In the genomic region with DNA sequence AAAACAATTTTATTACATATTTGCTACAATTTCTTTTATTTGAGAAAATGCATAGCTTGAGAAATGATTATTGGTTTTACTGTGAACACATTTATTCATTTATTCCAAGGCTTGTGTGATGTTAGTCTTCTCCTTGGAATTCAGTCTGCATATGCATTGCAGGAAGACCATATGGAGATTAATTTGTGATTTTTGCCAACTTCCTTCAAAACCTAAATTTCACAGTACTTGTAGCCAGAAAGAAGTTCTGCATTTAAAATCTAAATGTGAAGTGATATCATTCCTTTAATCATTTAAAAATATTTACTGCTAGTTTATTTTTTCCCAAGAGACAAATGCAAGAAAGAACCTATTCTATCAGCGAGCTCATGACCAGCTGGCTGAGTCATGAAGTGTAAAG, we compare ENCODE assay signal across 25 mouse cellular contexts.
A peak's percentile ranks its signal among the peaks of the same experiment; 100 is the strongest.
DNase-seq lines count a peak whose midpoint lies in the region; ATAC-seq and TF ChIP-seq lines count a peak whose summit lies in the region.
"Had no signal": no experiment of that assay in that cellular context is flagged by ENCODE, and none has a peak within 500 bp of the region (broad histone marks: within the 10 kb centered on the region; RNA-seq: fewer than 3 reads in every experiment).

No protein-coding gene starts in this region.

- no peak overlapping the region for H3K4me2 ChIP-seq in forebrain, embryonic 14.5 days (ENCODE audit: low read length)
- H3K4me2 ChIP-seq in forebrain, embryonic 13.5 days = no peak overlapping the region
- H3K4me2 ChIP-seq in forebrain, postnatal 0 days (ENCODE audit: low read depth) = no peak overlapping the region
- H3K4me2 ChIP-seq: embryonic facial prominence, embryonic 13.5 days; heart, embryonic 11.5 days; hindbrain, embryonic 12.5 days; hindbrain, embryonic 15.5 days had no signal

- H3K27ac ChIP-seq in forebrain, embryonic 14.5 days (ENCODE audit: low read depth, low read length) = no peak overlapping the region; the same call in 1 of the 2 replicates
- no peak overlapping the region for H3K27ac ChIP-seq in forebrain, embryonic 13.5 days
- H3K27ac ChIP-seq in forebrain, postnatal 0 days (ENCODE audit: low read depth, low read length) = no peak overlapping the region
- H3K27ac ChIP-seq in forebrain, embryonic 10.5 days = no peak overlapping the region
- H3K27ac ChIP-seq: embryonic facial prominence, embryonic 10.5 days; embryonic facial prominence, embryonic 13.5 days; hindbrain, embryonic 12.5 days; hindbrain, embryonic 15.5 days had no signal

- H3K9me3 ChIP-seq in forebrain, embryonic 14.5 days (replicated peaks; ENCODE audit: control insufficient read depth, low read length) = no peaks in the 10 kb centered on the region
- no peaks in the 10 kb centered on the region for H3K9me3 ChIP-seq in forebrain, embryonic 13.5 days (replicated peaks)
- no peaks in the 10 kb centered on the region for H3K9me3 ChIP-seq in forebrain, postnatal 0 days (ENCODE audit: low read length)
- no peaks in the 10 kb centered on the region for H3K9me3 ChIP-seq in forebrain, embryonic 10.5 days
- H3K9me3 ChIP-seq: embryonic facial prominence, embryonic 10.5 days; embryonic facial prominence, embryonic 13.5 days; hindbrain, embryonic 12.5 days; hindbrain, embryonic 15.5 days had no signal

- H3K36me3 ChIP-seq in forebrain, embryonic 14.5 days (ENCODE audit: control insufficient read depth, insufficient read depth, low read length) = no peaks in the 10 kb centered on the region
- no peaks in the 10 kb centered on the region for H3K36me3 ChIP-seq in forebrain, embryonic 13.5 days (ENCODE audit: poor library complexity, severe bottlenecking)
- H3K36me3 ChIP-seq in forebrain, postnatal 0 days (ENCODE audit: insufficient read depth) = no peaks in the 10 kb centered on the region
- H3K36me3 ChIP-seq in forebrain, embryonic 10.5 days (replicated peaks) = no peaks in the 10 kb centered on the region
- H3K36me3 ChIP-seq: embryonic facial prominence, embryonic 10.5 days; embryonic facial prominence, embryonic 13.5 days; hindbrain, embryonic 12.5 days; hindbrain, embryonic 15.5 days had no signal

- no peak for ATAC-seq in forebrain, embryonic 14.5 days
- no peak for ATAC-seq in forebrain, embryonic 13.5 days
- ATAC-seq in forebrain, postnatal 0 days = no peak
- ATAC-seq: activated CD4-positive, CD25-positive, alpha-beta regulatory T cell, adult 4 months; intestine, postnatal 0 days had no signal

- H3K9ac ChIP-seq in forebrain, embryonic 14.5 days (ENCODE audit: low read length) = no peak overlapping the region
- no peak overlapping the region for H3K9ac ChIP-seq in forebrain, embryonic 13.5 days
- H3K9ac ChIP-seq in forebrain, postnatal 0 days = no peak overlapping the region
- H3K9ac ChIP-seq: embryonic facial prominence, embryonic 13.5 days; hindbrain, embryonic 12.5 days; hindbrain, embryonic 15.5 days had no signal

- no peaks in the 10 kb centered on the region for H3K4me1 ChIP-seq in forebrain, embryonic 14.5 days (ENCODE audit: control insufficient read depth, insufficient read depth, low read length)
- no peaks in the 10 kb centered on the region for H3K4me1 ChIP-seq in forebrain, embryonic 13.5 days
- H3K4me1 ChIP-seq in forebrain, postnatal 0 days (ENCODE audit: insufficient read depth) = no peaks in the 10 kb centered on the region
- no peaks in the 10 kb centered on the region for H3K4me1 ChIP-seq in forebrain, embryonic 10.5 days
- H3K4me1 ChIP-seq: embryonic facial prominence, embryonic 10.5 days; embryonic facial prominence, embryonic 13.5 days; hindbrain, embryonic 12.5 days; hindbrain, embryonic 15.5 days had no signal

- peak; percentile 64 for DNase-seq in forebrain, embryonic 14.5 days (ENCODE audit: low spot score)
- DNase-seq in forebrain, postnatal 0 days = peak; percentile 39
- DNase-seq in forebrain, embryonic 10.5 days (ENCODE audit: extremely low spot score, low spot score) = no peak
- peak; percentile 57 for DNase-seq in brain, adult 2 months (ENCODE audit: low read depth, low spot score)
- no peak for DNase-seq in right cerebral cortex, postnatal 36 days (ENCODE audit: low spot score in 2 of 2)
- DNase-seq: adrenal gland, postnatal 10 days; adrenal gland, postnatal 36 days; cerebellum, adult 11-12 months; cerebellum, adult 8-10 months; cerebellum, postnatal 10 days; cerebellum, postnatal 36 days; embryo, embryonic 11 days; gastrocnemius, postnatal 10 days; gastrocnemius, postnatal 36 days; heart, adult 11 months; kidney, adult 2 months had no signal

- H3K27me3 ChIP-seq in forebrain, embryonic 14.5 days (replicated peaks; ENCODE audit: control insufficient read depth, insufficient read depth, low read length) = no peaks in the 10 kb centered on the region
- no peaks in the 10 kb centered on the region for H3K27me3 ChIP-seq in forebrain, embryonic 13.5 days
- no peaks in the 10 kb centered on the region for H3K27me3 ChIP-seq in forebrain, postnatal 0 days (ENCODE audit: insufficient read depth, low read length)
- H3K27me3 ChIP-seq in forebrain, embryonic 10.5 days (ENCODE audit: poor library complexity, severe bottlenecking) = no peaks in the 10 kb centered on the region
- H3K27me3 ChIP-seq: embryonic facial prominence, embryonic 13.5 days; hindbrain, embryonic 12.5 days; hindbrain, embryonic 15.5 days had no signal

- TF ChIP-seq CTCF in forebrain, postnatal 0 days (IDR thresholded peaks at IDR 0.05; ENCODE audit: low read depth) = no peak

- 90% methylated on average over 1 of the region's 1 CpGs for WGBS in forebrain, embryonic 14.5 days
- WGBS in forebrain, embryonic 13.5 days = 80% methylated on average over 1 of the region's 1 CpGs
- 63% methylated on average over 1 of the region's 1 CpGs for WGBS in forebrain, postnatal 0 days
- 92% methylated on average over 1 of the region's 1 CpGs for WGBS in forebrain, embryonic 10.5 days

- H3K4me3 ChIP-seq in forebrain, embryonic 14.5 days (ENCODE audit: low read depth, low read length) = no peak overlapping the region
- no peak overlapping the region for H3K4me3 ChIP-seq in forebrain, embryonic 13.5 days
- H3K4me3 ChIP-seq in forebrain, postnatal 0 days (ENCODE audit: low read depth, low read length) = no peak overlapping the region
- no peak overlapping the region for H3K4me3 ChIP-seq in forebrain, embryonic 10.5 days
- H3K4me3 ChIP-seq: embryonic facial prominence, embryonic 10.5 days; embryonic facial prominence, embryonic 13.5 days; erythroblast, embryonic 14.5 days; hindbrain, embryonic 12.5 days; hindbrain, embryonic 15.5 days had no signal

Comparison
In these comparisons a context has a peak if more than half of its experiments do, and no peak if none do; other contexts are left out.
1. DNase-seq: peak in forebrain, embryonic 14.5 days (single experiment), forebrain, postnatal 0 days (single experiment) and brain, adult 2 months (single experiment); none in forebrain, embryonic 10.5 days (single experiment) and right cerebral cortex, postnatal 36 days (0 of 2).